Mouse (Mus musculus) forebrain, embryonic 16.5 days (tissue): ENCODE results near the gene Fam234a. TPM values are rescaled to one million over a fixed set of nuclear protein-coding genes. Genes with fewer than 3 reads are reported as not detected.

Source experiments
- ATAC-seq: fragments of 200-750 bp; cut with Nextera tagmentation; 2 replicates; pipeline ENCODE4 v1.8.0; 2017; ENCODE audit warnings: mild to moderate bottlenecking, moderate library complexity
- H3K27ac ChIP-seq: fragments of 300-500 bp; sonication (generic); 2 replicates; pipeline ENCODE4 v1.5.1; 2014; ENCODE audit warnings: low read length, control low read depth
- H3K27me3 ChIP-seq: fragments of 300-500 bp; sonication (generic); replicated peaks from 2 replicates; pipeline ENCODE4 v1.6.1; 2014; ENCODE audit warnings: low read length; ENCODE audit not compliant: control insufficient read depth, insufficient read depth
- H3K36me3 ChIP-seq: fragments of 300-500 bp; sonication (generic); 2 replicates; pipeline ENCODE4 v1.6.1; 2014; ENCODE audit not compliant: control insufficient read depth, insufficient read depth
- H3K4me1 ChIP-seq: fragments of 300-500 bp; sonication (generic); replicated peaks from 2 replicates; pipeline ENCODE4 v1.6.1; 2014; ENCODE audit warnings: low read length; ENCODE audit not compliant: control insufficient read depth, insufficient read depth
- H3K4me2 ChIP-seq: fragments of 300-500 bp; sonication (generic); 2 replicates; pipeline ENCODE4 v1.6.1; 2014; ENCODE audit warnings: mild to moderate bottlenecking, low read length, control low read depth
- H3K4me3 ChIP-seq: fragments of 300-500 bp; sonication (generic); replicated peaks from 2 replicates; pipeline ENCODE4 v1.5.1; 2014; ENCODE audit warnings: mild to moderate bottlenecking, low read length, control low read depth
- H3K9ac ChIP-seq: fragments of 300-500 bp; sonication (generic); replicated peaks from 2 replicates; pipeline ENCODE4 v1.6.1; 2014; ENCODE audit warnings: low read depth, low read length, control low read depth
- H3K9me3 ChIP-seq: fragments of 300-500 bp; sonication (generic); 2 replicates; pipeline ENCODE4 v1.6.1; 2016; ENCODE audit warnings: low read length; ENCODE audit not compliant: control insufficient read depth
- WGBS: fragments of 180-500 bp; shearing (Covaris S2); extraction: QIAGEN DNeasy Blood & Tissue Kit; methylation state at CpG from one replicate; pipeline ENCODE4 v1.1.7; 2014; 5-methylcytosine and 5-hydroxymethylcytosine counted together
- polyA plus RNA-seq: library from polyadenylated mRNA; unstranded; fragments of >200 nt; fragmentation: Nextera tagmentation; extraction: Ambion mirVana; gene quantifications from 2 replicates; pipeline ENCODE4 v1.2.1, GENCODE M21; 2015

The Fam234a gene
- polyA plus RNA-seq, 1 experiment from 2014 or later, result 25.5 TPM

DNA sequence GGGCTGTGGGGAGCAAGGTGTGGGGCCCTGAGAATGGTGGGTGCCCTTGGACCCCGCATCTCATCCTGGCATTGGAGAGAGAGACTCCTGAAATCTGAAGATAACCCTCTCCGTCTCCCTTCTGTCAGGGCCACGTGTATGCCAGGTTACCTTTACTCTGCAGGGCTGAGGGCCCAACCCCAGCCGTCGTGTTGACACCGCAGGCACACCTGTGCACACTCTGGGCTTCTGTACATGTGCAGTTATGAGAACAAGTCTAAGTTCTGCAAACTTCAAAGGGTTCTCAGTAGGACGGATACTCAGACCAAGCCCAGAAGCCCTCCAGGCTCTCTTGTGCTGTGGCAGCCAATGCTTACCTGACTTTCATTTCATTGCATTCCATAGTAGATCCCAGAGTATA is 31.8 kb downstream of the Fam234a start:
- H3K27me3 ChIP-seq, result no peaks in the 10 kb centered on the region
- no peaks in the 10 kb centered on the region for H3K36me3 ChIP-seq
- no peak for ATAC-seq
- no peak overlapping the region for H3K9ac ChIP-seq
- no peaks in the 10 kb centered on the region for H3K9me3 ChIP-seq
- H3K4me2 ChIP-seq, result no peak overlapping the region
- 93% methylated on average over 7 of the region's 7 CpGs for WGBS
- H3K4me3 ChIP-seq, result no peak overlapping the region
- no peaks in the 10 kb centered on the region for H3K4me1 ChIP-seq
- no peak overlapping the region for H3K27ac ChIP-seq

DNA sequence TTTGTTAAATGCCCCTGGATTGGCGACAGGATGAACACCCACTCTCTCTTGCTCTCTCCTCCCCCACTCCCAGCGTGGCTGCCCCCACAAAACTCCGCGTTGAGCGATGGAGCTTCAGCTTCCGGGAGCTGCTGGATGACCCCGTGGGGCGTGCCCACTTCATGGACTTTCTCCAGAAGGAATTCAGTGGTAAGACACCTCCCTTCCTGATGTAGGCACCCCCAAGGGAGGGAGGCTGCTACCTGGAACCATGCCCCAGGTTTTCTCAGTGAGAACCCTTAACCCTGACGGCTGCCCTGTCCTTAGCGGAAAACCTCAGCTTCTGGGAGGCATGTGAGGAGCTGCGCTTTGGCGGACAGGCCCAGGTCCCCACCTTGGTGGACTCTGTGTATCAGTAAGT is 36.4 kb downstream of the Fam234a start, which contains the start of gene Arhgdig:
Arhgdig (minus strand) TSS at position 101 of the 400 bp plus-strand sequence.
- H3K4me2 ChIP-seq, result no peak within 1 kb of the TSS
- no peaks in the 10 kb centered on the region for H3K36me3 ChIP-seq
- ATAC-seq, result no peak
- H3K4me3 ChIP-seq, result no peak within 1 kb of the TSS
- H3K27me3 ChIP-seq, result peaks cover 14% of the 10 kb centered on the region
- H3K4me1 ChIP-seq, result peaks cover 9% of the 10 kb centered on the region
- no peak within 1 kb of the TSS for H3K27ac ChIP-seq
- WGBS, result 90% methylated on average over 12 of the region's 12 CpGs
- H3K9me3 ChIP-seq, result no peaks in the 10 kb centered on the region
- H3K9ac ChIP-seq, result no peak within 1 kb of the TSS

DNA sequence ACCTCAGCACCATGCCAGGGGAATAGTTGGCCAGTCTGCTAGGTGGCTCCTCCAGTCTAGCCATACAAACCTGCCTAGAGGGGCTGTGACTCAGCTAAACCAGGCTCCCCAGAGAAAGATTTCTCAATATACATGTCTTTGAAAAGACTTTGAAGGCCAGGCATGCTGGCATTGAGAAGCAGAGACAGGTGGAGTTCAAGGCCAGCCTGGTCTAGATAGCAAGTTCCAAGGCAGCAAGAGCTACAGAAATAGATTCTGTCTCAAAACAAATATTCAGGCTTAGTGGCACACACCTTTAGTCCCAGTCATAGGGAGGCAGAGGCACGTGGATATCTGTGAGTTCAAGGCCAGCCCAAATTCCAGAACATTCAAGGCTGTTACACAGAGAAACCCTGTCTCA is 37.6 kb downstream of the Fam234a start:
- ATAC-seq, result no peak

DNA sequence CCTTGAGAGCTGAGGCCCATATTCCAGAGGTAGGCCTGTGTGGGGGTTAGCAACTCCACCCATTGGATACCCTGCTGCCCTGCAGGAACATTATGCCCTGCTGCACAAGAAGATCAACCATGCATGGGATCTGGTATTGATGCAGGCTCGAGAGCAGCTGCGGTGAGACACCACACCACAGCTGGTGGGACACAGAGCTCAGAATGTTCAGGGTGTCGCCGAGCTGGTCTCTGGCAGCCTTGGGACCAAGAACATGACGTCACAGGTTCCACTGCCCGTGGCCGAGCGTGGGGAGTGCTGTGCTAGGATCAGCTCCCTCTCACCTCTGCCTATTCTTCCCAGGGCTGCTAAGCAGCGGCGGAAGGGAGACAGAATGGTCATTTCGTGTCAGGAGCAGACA is 39.3 kb downstream of the Fam234a start:
- 25% methylated on average over 11 of the region's 11 CpGs for WGBS
- H3K27me3 ChIP-seq, result peaks cover 29% of the 10 kb centered on the region

More for the DNA sequence above, 37.6 kb downstream of the Fam234a start:
- Histone ChIP-seq H3K36me3 (no peaks in the 10 kb centered on the region), H3K9me3 (no peaks in the 10 kb centered on the region), H3K4me1 (peaks cover 10% of the 10 kb centered on the region), H3K27ac (no peak overlapping the region), H3K27me3 (peaks cover 23% of the 10 kb centered on the region), H3K4me3 (no peak overlapping the region), H3K9ac (no peak overlapping the region), H3K4me2 (no peak overlapping the region)
- 60% methylated on average over 1 of the region's 1 CpGs for WGBS

GRCm38 (mm10) chr17:26203321-26203811 is 40.7 kb downstream of the Fam234a start:
- peaks cover 17% of the 10 kb centered on the region for H3K4me1 ChIP-seq
- H3K36me3 ChIP-seq, result no peaks in the 10 kb centered on the region
- H3K9me3 ChIP-seq, result no peaks in the 10 kb centered on the region
- peak overlapping the region; percentile 81 for H3K4me2 ChIP-seq
- peak overlapping the region; percentile 12; the same call in 1 of the 2 replicates for H3K9ac ChIP-seq
- peak; percentile 52 for ATAC-seq
- WGBS, result 2% methylated on average over 30 of the region's 30 CpGs
- no peak overlapping the region for H3K27ac ChIP-seq
- peak overlapping the region; percentile 48 for H3K4me3 ChIP-seq
- H3K27me3 ChIP-seq, result peaks cover 30% of the 10 kb centered on the region

More for the DNA sequence above, 39.3 kb downstream of the Fam234a start:
- no peak overlapping the region for H3K4me3 ChIP-seq
- H3K4me2 ChIP-seq, result no peak overlapping the region
- no peaks in the 10 kb centered on the region for H3K9me3 ChIP-seq
- no peaks in the 10 kb centered on the region for H3K36me3 ChIP-seq
- no peak overlapping the region for H3K27ac ChIP-seq
- no peak overlapping the region for H3K9ac ChIP-seq
- ATAC-seq, result no peak
- H3K4me1 ChIP-seq, result peaks cover 17% of the 10 kb centered on the region

- Histone ChIP-seq H3K9me3 (no peaks in the 10 kb centered on the region), H3K27me3 (peaks cover 30% of the 10 kb centered on the region), H3K36me3 (0 out of 2 replicates have a peak, but pooled peaks cover 2% of the 10 kb centered on the region), H3K4me3 (peak within 1 kb of the TSS; percentile 48), H3K4me2 (peak within 1 kb of the TSS; percentile 81), H3K4me1 (peaks cover 17% of the 10 kb centered on the region), H3K9ac (peak within 1 kb of the TSS; percentile 12; the same call in 1 of the 2 replicates), H3K27ac (no peak within 1 kb of the TSS)
- no peak for ATAC-seq
- WGBS, result 4% methylated on average over 21 of the region's 22 CpGs
Measured at GRCm38 (mm10) chr17:26202737-26203136, 41.3 kb downstream of the Fam234a start, which contains the start of gene Rgs11. Gene Rgs11, plus strand, starts transcription at chr17:26202951.

DNA sequence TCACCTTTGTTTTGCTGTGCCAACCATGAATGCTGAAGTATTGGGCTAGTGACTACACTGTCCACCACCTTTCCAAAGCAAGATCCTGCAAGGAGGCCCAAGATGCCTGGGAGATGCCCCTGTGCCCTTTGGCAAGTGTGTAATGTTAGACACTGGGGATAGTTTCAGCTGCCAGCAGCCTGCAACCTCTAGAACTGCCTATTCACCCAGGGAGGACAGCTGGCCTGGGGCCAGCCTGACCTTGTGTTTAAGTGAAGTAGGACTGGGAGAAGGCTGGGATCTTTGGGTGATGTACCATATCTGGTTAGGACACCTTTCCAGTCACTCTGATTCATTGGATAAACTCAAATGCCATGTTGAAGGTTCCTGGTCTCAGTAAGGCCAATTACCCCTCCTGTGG is 42.0 kb downstream of the Fam234a start:
- Histone ChIP-seq H3K27ac (no peak overlapping the region), H3K4me2 (no peak overlapping the region), H3K4me1 (peaks cover 17% of the 10 kb centered on the region), H3K9ac (no peak overlapping the region), H3K9me3 (no peaks in the 10 kb centered on the region), H3K27me3 (peaks cover 30% of the 10 kb centered on the region), H3K4me3 (no peak overlapping the region), H3K36me3 (0 out of 2 replicates have a peak, but pooled peaks cover 4% of the 10 kb centered on the region)
- ATAC-seq, result no peak

GRCm38 (mm10) chr17:26200831-26201705 is 43.0 kb downstream of the Fam234a start:
- peak; percentile 55; the same call in 1 of the 2 replicates for ATAC-seq

GRCm38 (mm10) chr17:26198892-26199291 is 45.1 kb downstream of the Fam234a start, which contains the start of gene Pdia2:
Gene Pdia2, minus strand, starts transcription at chr17:26199087.
- Histone ChIP-seq H3K9me3 (no peaks in the 10 kb centered on the region), H3K4me3 (no peak within 1 kb of the TSS), H3K9ac (no peak within 1 kb of the TSS), H3K27ac (no peak within 1 kb of the TSS), H3K36me3 (peaks cover 15% of the 10 kb centered on the region), H3K4me1 (peaks cover 17% of the 10 kb centered on the region), H3K27me3 (peaks cover 23% of the 10 kb centered on the region), H3K4me2 (no peak within 1 kb of the TSS)
- 84% methylated on average over 4 of the region's 4 CpGs for WGBS
- no peak for ATAC-seq

More at GRCm38 (mm10) chr17:26200831-26201705, 43.0 kb downstream of the Fam234a start:
- H3K4me3 ChIP-seq, result peak overlapping the region; percentile 58
- H3K4me1 ChIP-seq, result peaks cover 17% of the 10 kb centered on the region
- H3K9ac ChIP-seq, result peak overlapping the region; percentile 69
- H3K36me3 ChIP-seq, result peaks cover 4% of the 10 kb centered on the region; the same call in 1 of the 2 replicates
- H3K4me2 ChIP-seq, result peak overlapping the region; percentile 91
- H3K27me3 ChIP-seq, result peaks cover 30% of the 10 kb centered on the region
- no peak overlapping the region for H3K27ac ChIP-seq
- H3K9me3 ChIP-seq, result no peaks in the 10 kb centered on the region
- WGBS, result under 1% methylated on average over 86 of the region's 92 CpGs
